Mouse (Mus musculus) left cerebral cortex, postnatal 14 days (tissue): Measurements from ENCODE around the gene Slc30a9. TPM values are rescaled to one million over a fixed set of nuclear protein-coding genes. Genes with fewer than 3 reads are reported as not detected.

Source experiments
- DNase-seq, 2 experiments: peaks; one replicate each; pipeline ENCODE4 v3.0.0; 2021 to 2022; ENCODE audit warnings: low spot score in 2 of 2, mixed read lengths in 1 of 2
- intact Hi-C: fragments of 180-260 bp; cut with DNase I; formaldehyde crosslinking; loops from one replicate; pipeline ENCODE4 v1.15.1; 2025
- long read RNA-seq, 2 experiments: library from polyadenylated mRNA; stranded (forward); transcript quantifications; one replicate each; pipeline ENCODE4 v2.0.0; 2021
- total RNA-seq, 2 experiments: library from RNA; stranded (reverse); gene quantifications; 2 replicates each; pipeline ENCODE4 v1.2.3; 2021

The Slc30a9 gene
- total RNA-seq = 100 to 1,000 TPM; 191 to 200 TPM
- long read RNA-seq, experiment 1, full-length matches to known transcripts = 281 of 311 reads
- long read RNA-seq, experiment 1, partial matches to known transcripts = 6 of 311 reads
- long read RNA-seq, experiment 1, other reads (novel, unspliced or antisense) = 24 of 311 reads
- long read RNA-seq, experiment 2, full-length matches to known transcripts = 231 of 269 reads
- long read RNA-seq, experiment 2, partial matches to known transcripts = 16 of 269 reads
- long read RNA-seq, experiment 2, other reads (novel, unspliced or antisense) = 22 of 269 reads

GRCm38 (mm10) chr5:67306698-67307521 lies at the start of gene Slc30a9:
Slc30a9 (plus strand) TSS chr5:67306955.
- intact Hi-C loops = no loop called here
- peak; percentile 91 to 92 for DNase-seq

GRCm38 (mm10) chr5:67258473-67258872 lies 48.3 kb upstream of the Slc30a9 start:
- DNase-seq = peak; percentile 32 to 46
- intact Hi-C loops = no loop called here

- DNase-seq = no peak
- intact Hi-C loops = no loop called here
Measured at GRCm38 (mm10) chr5:67260159-67260530, 46.6 kb upstream of the Slc30a9 start.

- intact Hi-C loops = no loop called here
- peak; percentile 94 for DNase-seq
Measured at GRCm38 (mm10) chr5:67260531-67261371, 46.0 kb upstream of the Slc30a9 start, which contains the start of gene Tmem33. Tmem33 (plus strand) TSS chr5:67260565.

GRCm38 (mm10) chr5:67262964-67263363 lies 43.8 kb upstream of the Slc30a9 start:
- DNase-seq = no peak
- intact Hi-C loops = no loop called here

- intact Hi-C loops = no loop called here
Measured at GRCm38 (mm10) chr5:67266106-67266505, 40.6 kb upstream of the Slc30a9 start.

GRCm38 (mm10) chr5:67269309-67269708 lies 37.4 kb upstream of the Slc30a9 start:
- DNase-seq = no peak
- intact Hi-C loops = no loop called here

More at GRCm38 (mm10) chr5:67266106-67266505, 40.6 kb upstream of the Slc30a9 start:
- no peak for DNase-seq

GRCm38 (mm10) chr5:67279407-67279806 lies 27.3 kb upstream of the Slc30a9 start:
- DNase-seq = no peak
- intact Hi-C loops = no loop called here

- DNase-seq = no peak
- intact Hi-C loops = no loop called here
Measured at GRCm38 (mm10) chr5:67279840-67280239, 26.9 kb upstream of the Slc30a9 start.

- DNase-seq = no peak
- intact Hi-C loops = no loop called here
Measured at GRCm38 (mm10) chr5:67280400-67280799, 26.4 kb upstream of the Slc30a9 start.

GRCm38 (mm10) chr5:67295029-67295428 lies 11.7 kb upstream of the Slc30a9 start:
- intact Hi-C loops = no loop called here
- no peak for DNase-seq

- intact Hi-C loops = no loop called here
- DNase-seq = peak in 1 of 2 experiments; percentile 12
Measured at GRCm38 (mm10) chr5:67295682-67296081, 11.1 kb upstream of the Slc30a9 start.

- intact Hi-C loops = no loop called here
- DNase-seq = no peak
Measured at GRCm38 (mm10) chr5:67296171-67296570, 10.6 kb upstream of the Slc30a9 start.

GRCm38 (mm10) chr5:67297026-67297813 lies 9.5 kb upstream of the Slc30a9 start:
- intact Hi-C loops = no loop called here
- DNase-seq = no peak

GRCm38 (mm10) chr5:67299847-67300412 lies 6.8 kb upstream of the Slc30a9 start:
- intact Hi-C loops = no loop called here
- no peak for DNase-seq

- intact Hi-C loops = no loop called here
- no peak for DNase-seq
Measured at GRCm38 (mm10) chr5:67300926-67301597, 5.7 kb upstream of the Slc30a9 start.

GRCm38 (mm10) chr5:67301722-67302331 lies 4.9 kb upstream of the Slc30a9 start:
- intact Hi-C loops = no loop called here
- no peak for DNase-seq

GRCm38 (mm10) chr5:67303816-67304215 lies 2.9 kb upstream of the Slc30a9 start:
- intact Hi-C loops = no loop called here
- no peak for DNase-seq
